Mouse (Mus musculus): ENCODE results near the gene Gm37240. TPM values are rescaled to one million over a fixed set of nuclear protein-coding genes. Genes with fewer than 3 reads are reported as not detected.

Gene Gm37240
- polyA plus RNA-seq, 1 experiment from 2014 or later, result 18.1 TPM

GRCm38 (mm10) chr3:84455733-84456417 is 1431.4 kb downstream of the Gm37240 start:
- no peak overlapping the region for H3K4me2 ChIP-seq (replicated peaks; ENCODE audit: low read depth)
- 57% methylated on average over 12 of the region's 12 CpGs for WGBS
- no peak overlapping the region for H3K4me3 ChIP-seq (ENCODE audit: low read depth, low read length)
- H3K9ac ChIP-seq (ENCODE audit: low read length), result no peak overlapping the region
- H3K9me3 ChIP-seq (ENCODE audit: control insufficient read depth, low read length), result no peaks in the 10 kb centered on the region
- no peaks in the 10 kb centered on the region for H3K27me3 ChIP-seq (ENCODE audit: control insufficient read depth, insufficient read depth, low read length)
- H3K4me1 ChIP-seq (replicated peaks; ENCODE audit: control insufficient read depth, insufficient read depth), result peaks cover 5% of the 10 kb centered on the region; the same call in 1 of the 2 replicates
- H3K27ac ChIP-seq (replicated peaks), result no peak overlapping the region
- TF ChIP-seq CTCF (IDR thresholded peaks at IDR 0.05; ENCODE audit: low read depth) (no peak), EP300 (optimal IDR thresholded peaks at IDR 0.05) (no peak)
- DNase-seq (ENCODE audit: low spot score), result no peak
- H3K36me3 ChIP-seq (ENCODE audit: control insufficient read depth, insufficient read depth, low read length), result no peaks in the 10 kb centered on the region; the same call in 1 of the 2 replicates
- ATAC-seq (ENCODE audit: low FRiP score, low TSS enrichment), result no peak

GRCm38 (mm10) chr3:84450651-84451050 is 1436.7 kb downstream of the Gm37240 start:
- no peak overlapping the region for H3K27ac ChIP-seq (replicated peaks)

GRCm38 (mm10) chr3:84449015-84449414 is 1438.3 kb downstream of the Gm37240 start:
- H3K36me3 ChIP-seq (ENCODE audit: control insufficient read depth, insufficient read depth, low read length), result peaks cover 9% of the 10 kb centered on the region; the same call in 1 of the 2 replicates
- H3K9me3 ChIP-seq (ENCODE audit: control insufficient read depth, low read length), result no peaks in the 10 kb centered on the region

More at GRCm38 (mm10) chr3:84450651-84451050, 1436.7 kb downstream of the Gm37240 start:
- no peaks in the 10 kb centered on the region for H3K27me3 ChIP-seq (ENCODE audit: control insufficient read depth, insufficient read depth, low read length)
- H3K9ac ChIP-seq (ENCODE audit: low read length), result no peak overlapping the region
- peaks cover under 1% of the 10 kb centered on the region; the same call in 1 of the 2 replicates for H3K36me3 ChIP-seq (ENCODE audit: control insufficient read depth, insufficient read depth, low read length)
- no peak overlapping the region for H3K4me2 ChIP-seq (replicated peaks; ENCODE audit: low read depth)
- WGBS, result 50% methylated on average over 3 of the region's 3 CpGs
- TF ChIP-seq CTCF (IDR thresholded peaks at IDR 0.05; ENCODE audit: low read depth), result no peak
- TF ChIP-seq EP300 (optimal IDR thresholded peaks at IDR 0.05), result no peak
- H3K4me3 ChIP-seq (ENCODE audit: low read depth, low read length), result no peak overlapping the region
- H3K9me3 ChIP-seq (ENCODE audit: control insufficient read depth, low read length), result no peaks in the 10 kb centered on the region
- DNase-seq (ENCODE audit: low spot score) (no peak), ATAC-seq (ENCODE audit: low FRiP score, low TSS enrichment) (peak; percentile 78)
- H3K4me1 ChIP-seq (replicated peaks; ENCODE audit: control insufficient read depth, insufficient read depth), result 0 out of 2 replicates have a peak, but pooled peaks cover 2% of the 10 kb centered on the region

GRCm38 (mm10) chr3:84447803-84448202 is 1439.5 kb downstream of the Gm37240 start:
- Histone ChIP-seq H3K36me3 (ENCODE audit: control insufficient read depth, insufficient read depth, low read length) (peaks cover 9% of the 10 kb centered on the region; the same call in 1 of the 2 replicates), H3K4me3 (ENCODE audit: low read depth, low read length) (no peak overlapping the region), H3K4me1 (replicated peaks; ENCODE audit: control insufficient read depth, insufficient read depth) (0 out of 2 replicates have a peak, but pooled peaks cover 2% of the 10 kb centered on the region), H3K27ac (replicated peaks) (no peak overlapping the region), H3K9ac (ENCODE audit: low read length) (no peak overlapping the region), H3K4me2 (replicated peaks; ENCODE audit: low read depth) (no peak overlapping the region), H3K27me3 (ENCODE audit: control insufficient read depth, insufficient read depth, low read length) (no peaks in the 10 kb centered on the region), H3K9me3 (ENCODE audit: control insufficient read depth, low read length) (no peaks in the 10 kb centered on the region)
- DNase-seq (ENCODE audit: low spot score) (no peak), ATAC-seq (ENCODE audit: low FRiP score, low TSS enrichment) (no peak)
- 71% methylated on average over 5 of the region's 5 CpGs for WGBS
- TF ChIP-seq CTCF (IDR thresholded peaks at IDR 0.05; ENCODE audit: low read depth) (no peak), EP300 (optimal IDR thresholded peaks at IDR 0.05) (no peak)

More at GRCm38 (mm10) chr3:84449015-84449414, 1438.3 kb downstream of the Gm37240 start:
- Histone ChIP-seq H3K4me3 (ENCODE audit: low read depth, low read length) (no peak overlapping the region), H3K9ac (ENCODE audit: low read length) (no peak overlapping the region), H3K27ac (replicated peaks) (no peak overlapping the region), H3K4me2 (replicated peaks; ENCODE audit: low read depth) (no peak overlapping the region), H3K4me1 (replicated peaks; ENCODE audit: control insufficient read depth, insufficient read depth) (0 out of 2 replicates have a peak, but pooled peaks cover 2% of the 10 kb centered on the region), H3K27me3 (ENCODE audit: control insufficient read depth, insufficient read depth, low read length) (no peaks in the 10 kb centered on the region)
- no peak for DNase-seq (ENCODE audit: low spot score)
- ATAC-seq (ENCODE audit: low FRiP score, low TSS enrichment), result no peak
- 70% methylated on average over 9 of the region's 9 CpGs for WGBS
- no peak for TF ChIP-seq EP300 (optimal IDR thresholded peaks at IDR 0.05)
- TF ChIP-seq CTCF (IDR thresholded peaks at IDR 0.05; ENCODE audit: low read depth), result no peak

MicroRNAs within 50 kb of the gene (microRNA counts, 519-probe panel; counts per million panel counts)
- not detected for microRNA mmu-miR-466k

Small RNAs within 50 kb of the gene (microRNA-seq; reads per million reads assigned to microRNA genes)
- gene Mir466k, result not detected

Other genes starting within 250 kb of the Gm37240 start
- 8.9 and 9.4 TPM in 2 replicates for gene Fam160a1, start 70.2 kb downstream of the Gm37240 start, polyA plus RNA-seq (2015; fragmentation: Nextera tagmentation; extraction: Ambion mirVana)
- gene Glt28d2, start within 50 bp of the Gm37240 start, polyA plus RNA-seq (2015; fragmentation: Nextera tagmentation; extraction: Ambion mirVana), result 6.5 and 6.9 TPM in 2 replicates
- gene Sh3d19, start 83.6 kb upstream of the Gm37240 start, polyA plus RNA-seq (2015; fragmentation: Nextera tagmentation; extraction: Ambion mirVana), result 23.0 and 23.7 TPM in 2 replicates
- gene Prss48, start 115.0 kb upstream of the Gm37240 start, polyA plus RNA-seq (2015; fragmentation: Nextera tagmentation; extraction: Ambion mirVana), result not detected in 2 replicates